Mouse (Mus musculus) neural tube, embryonic 15.5 days (tissue): ENCODE measurements around the gene Gm7145. TPM values are rescaled to one million over a fixed set of nuclear protein-coding genes. Genes with fewer than 3 reads are reported as not detected.
"Not testable (repeated sequence)": the region's sequence is repeated elsewhere in the genome, so short reads cannot be mapped to it uniquely, and the experiment has no call there.

Experiments
- ATAC-seq: fragments of 200-750 bp; cut with Nextera tagmentation; 2 replicates; pipeline ENCODE4 v1.8.0; 2017; ENCODE audit warnings: mild to moderate bottlenecking, moderate TSS enrichment, moderate library complexity; ENCODE audit not compliant: low FRiP score
- H3K27ac ChIP-seq: fragments of 300-500 bp; sonication (generic); replicated peaks from 2 replicates; pipeline ENCODE4 v1.5.1; 2015; ENCODE audit warnings: mild to moderate bottlenecking, inconsistent platforms
- H3K27me3 ChIP-seq: fragments of 300-500 bp; sonication (generic); replicated peaks from 2 replicates; pipeline ENCODE4 v1.6.1; 2015; ENCODE audit warnings: inconsistent platforms
- H3K36me3 ChIP-seq: fragments of 300-500 bp; sonication (generic); 2 replicates; pipeline ENCODE4 v1.6.1; 2015; ENCODE audit warnings: inconsistent platforms
- H3K4me1 ChIP-seq: fragments of 300-500 bp; sonication (generic); 2 replicates; pipeline ENCODE4 v1.6.1; 2015; ENCODE audit warnings: inconsistent platforms
- H3K4me2 ChIP-seq: fragments of 300-500 bp; sonication (generic); 2 replicates; pipeline ENCODE4 v1.6.1; 2015; ENCODE audit warnings: inconsistent platforms, mild to moderate bottlenecking, moderate library complexity
- H3K4me3 ChIP-seq: fragments of 300-500 bp; sonication (generic); replicated peaks from 2 replicates; pipeline ENCODE4 v1.5.1; 2015; ENCODE audit warnings: mild to moderate bottlenecking, inconsistent platforms
- H3K9ac ChIP-seq: fragments of 300-500 bp; sonication (generic); replicated peaks from 2 replicates; pipeline ENCODE4 v1.6.1; 2015; ENCODE audit warnings: mild to moderate bottlenecking, inconsistent platforms
- H3K9me3 ChIP-seq: fragments of 300-500 bp; sonication (generic); replicated peaks from 2 replicates; pipeline ENCODE4 v1.6.1; 2016; ENCODE audit warnings: inconsistent platforms
- WGBS: fragments of 180-500 bp; shearing (Covaris S2); methylation state at CpG from one replicate; pipeline ENCODE4 v1.1.7; 2015; ENCODE audit warnings: mixed read lengths; 5-methylcytosine and 5-hydroxymethylcytosine counted together
- polyA plus RNA-seq: library from polyadenylated mRNA; unstranded; fragments of >200 nt; fragmentation: Nextera tagmentation; extraction: Ambion mirVana; gene quantifications from 2 replicates; pipeline ENCODE4 v1.2.1, GENCODE M21; 2015

The Gm7145 gene
- not detected in 2 replicates for polyA plus RNA-seq

DNA sequence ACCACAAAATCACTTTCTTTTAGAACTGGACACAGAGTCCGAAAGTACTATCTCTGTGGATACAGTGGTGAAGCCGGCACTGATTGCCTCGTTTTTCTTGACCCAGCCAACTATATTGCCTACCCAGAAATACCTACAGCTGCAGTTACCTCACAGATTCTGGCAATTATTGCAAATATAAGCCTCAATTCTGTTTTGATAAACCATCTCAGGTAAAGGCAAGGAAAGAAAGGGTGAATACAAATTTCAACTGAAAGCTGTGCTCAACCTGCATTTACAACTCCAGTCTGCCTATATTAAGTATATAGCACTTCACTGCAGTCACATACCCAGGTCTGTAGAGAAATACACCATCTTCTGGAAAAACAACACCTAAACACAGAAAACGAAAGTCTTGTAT lies at the start of gene Gm7145:
Gene Gm7145 (plus strand): TSS at position 301 of the 400 bp plus-strand sequence.
- Histone ChIP-seq H3K27me3 (no peaks in the 10 kb centered on the region), H3K9ac (no peak within 1 kb of the TSS), H3K4me2 (no peak within 1 kb of the TSS), H3K36me3 (no peaks in the 10 kb centered on the region), H3K4me3 (no peak within 1 kb of the TSS), H3K27ac (no peak within 1 kb of the TSS), H3K9me3 (0 out of 2 replicates have a peak, but pooled peaks cover 2% of the 10 kb centered on the region), H3K4me1 (no peaks in the 10 kb centered on the region)
- WGBS: 74% methylated on average over 4 of the region's 4 CpGs
- ATAC-seq: no peak

DNA sequence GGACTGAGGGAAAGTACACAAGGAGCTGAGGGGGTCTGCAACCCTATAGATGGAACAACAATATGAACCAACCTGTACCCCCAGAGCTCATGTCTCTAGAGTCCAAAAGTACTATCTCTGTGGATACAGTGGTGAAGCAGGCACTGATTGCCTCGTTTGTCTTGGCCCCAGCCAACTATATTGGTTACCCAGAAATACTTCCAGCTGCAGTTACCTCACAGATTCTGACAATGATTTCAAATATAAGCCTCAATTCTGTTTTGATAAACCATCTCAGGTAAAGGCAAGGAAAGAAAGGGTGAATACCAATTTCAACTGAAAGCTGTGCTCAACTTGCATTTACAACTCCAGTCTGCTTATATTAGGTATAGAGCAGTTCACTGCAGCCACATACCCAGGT lies 38.0 kb upstream of the Gm7145 start, which contains the start of gene Gm28168:
Gene Gm28168 (plus strand): TSS at position 301 of the 400 bp plus-strand sequence.
- H3K27me3 ChIP-seq, ATAC-seq, H3K9me3 ChIP-seq, H3K27ac ChIP-seq, H3K4me2 ChIP-seq, H3K36me3 ChIP-seq, H3K4me1 ChIP-seq, H3K4me3 ChIP-seq, H3K9ac ChIP-seq: not testable (repeated sequence)
- WGBS: 56% methylated on average over 1 of the region's 1 CpGs

GRCm38 (mm10) chr1:118003876-118004275 lies 38.1 kb downstream of the Gm7145 start:
- H3K4me2 ChIP-seq, ATAC-seq, H3K9ac ChIP-seq, H3K27me3 ChIP-seq, H3K36me3 ChIP-seq, H3K9me3 ChIP-seq, H3K4me3 ChIP-seq, H3K4me1 ChIP-seq, H3K27ac ChIP-seq: not testable (repeated sequence)

DNA sequence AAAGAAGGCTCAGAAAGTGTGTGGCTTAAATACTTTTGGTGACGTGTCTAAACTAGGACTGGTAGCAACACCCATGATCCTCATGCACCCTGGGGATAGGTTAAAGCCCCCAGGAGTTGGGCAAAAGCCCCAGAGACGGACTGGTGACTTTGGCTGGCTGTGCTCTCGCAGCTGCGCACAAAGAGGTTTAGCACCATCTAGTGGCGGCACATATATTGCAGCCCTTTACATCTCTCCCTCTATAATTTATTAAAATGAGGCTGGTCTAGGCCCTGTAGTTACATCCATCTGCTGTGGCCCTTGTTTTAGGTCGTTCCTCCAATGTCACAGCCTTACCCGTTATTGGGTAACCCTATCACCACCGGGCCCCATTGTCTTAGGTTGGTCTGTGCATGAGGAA lies 47.0 kb downstream of the Gm7145 start:
- ATAC-seq, H3K36me3 ChIP-seq, H3K4me1 ChIP-seq, H3K27ac ChIP-seq, H3K27me3 ChIP-seq, H3K9me3 ChIP-seq, H3K4me2 ChIP-seq, H3K4me3 ChIP-seq, H3K9ac ChIP-seq: not testable (repeated sequence)
- 35% methylated on average over 8 of the region's 8 CpGs for WGBS

Other genes with a start within 250 kb of the Gm7145 start
- gene B020011L13Rik, start 184.8 kb upstream of the Gm7145 start, polyA plus RNA-seq: not detected in 2 replicates
- gene Gm28360, start 135.9 kb upstream of the Gm7145 start, polyA plus RNA-seq: not detected in 2 replicates
- gene Gm28168, start 37.9 kb upstream of the Gm7145 start, polyA plus RNA-seq: not detected in 2 replicates
- gene Gm29106, start 210.6 kb downstream of the Gm7145 start, polyA plus RNA-seq: 0.20 and 0.28 TPM in 2 replicates